Mouse (Mus musculus): Measurements from ENCODE around the gene Cenpt.

DNA sequence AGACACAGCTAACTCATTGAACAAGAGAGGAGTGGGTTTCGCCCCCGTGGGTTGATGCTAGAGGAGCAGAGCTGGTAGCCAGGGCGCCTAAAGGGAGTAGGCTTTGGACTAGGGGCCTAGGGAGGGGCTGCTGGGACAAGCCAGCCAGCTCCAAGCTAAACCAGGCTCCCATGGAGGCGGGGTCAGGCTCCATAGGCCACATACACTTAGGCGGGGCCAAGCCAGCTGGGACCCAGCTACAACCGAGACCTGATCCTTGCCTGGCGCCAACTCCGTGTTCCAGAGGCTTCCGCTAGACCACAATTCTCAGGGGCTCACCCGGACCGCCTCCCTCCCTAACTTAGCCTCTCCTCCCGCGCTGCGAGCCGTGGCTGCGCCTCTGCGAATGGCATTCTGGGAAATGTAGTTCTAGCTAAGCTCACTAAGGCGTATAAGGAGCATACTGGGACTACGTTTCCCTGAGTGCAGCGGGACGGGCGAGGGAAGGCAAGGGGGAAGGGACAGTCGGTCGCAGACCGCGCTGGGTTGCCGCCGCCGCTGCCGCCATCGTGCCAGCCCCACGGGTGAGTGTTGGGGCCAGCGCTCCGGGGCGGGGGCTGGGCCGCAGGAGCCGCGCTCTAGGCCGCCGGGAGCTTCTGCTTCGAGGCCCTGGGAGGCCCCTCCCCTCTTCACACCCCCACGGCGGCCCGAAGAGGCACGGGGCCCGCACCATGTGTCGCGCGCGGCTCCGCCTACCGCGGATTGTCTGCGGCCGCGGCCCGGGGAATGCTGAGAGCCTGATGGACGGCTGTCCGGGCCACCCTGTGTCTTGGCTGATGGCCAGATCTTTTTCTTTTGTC lies 7.3 kb upstream of the Cenpt start, which contains the start of gene Nutf2:
- TF ChIP-seq GATA1 (IDR thresholded peaks at IDR 0.05; ENCODE audit: borderline replicate concordance, low read length) = no peak
- TF ChIP-seq FLI1 (IDR thresholded peaks at IDR 0.05; ENCODE audit: low read length) = no peak; the same call in 1 of the 2 replicates

Measured in megakaryocyte, embryonic 14.5 days (primary cell).